Mouse (Mus musculus) small intestine, adult 2 months (tissue): ENCODE measurements around the gene Efhd1. TPM values are rescaled to one million over a fixed set of nuclear protein-coding genes. Genes with fewer than 3 reads are reported as not detected.

Source experiments
- H3K27ac ChIP-seq: fragments of 200-500 bp; 2 replicates; pipeline ENCODE4 v1.5.1; 2012; ENCODE audit warnings: low read depth, low read length, control low read depth, inconsistent platforms; ENCODE audit not compliant: insufficient read depth
- H3K27me3 ChIP-seq: fragments of 200-500 bp; 2 replicates; pipeline ENCODE4 v1.6.1; 2012; ENCODE audit warnings: mild to moderate bottlenecking, moderate library complexity, low read length, inconsistent platforms; ENCODE audit not compliant: control insufficient read depth, insufficient read depth
- H3K36me3 ChIP-seq: fragments of 200-500 bp; 2 replicates; pipeline ENCODE4 v1.6.1; 2012; ENCODE audit warnings: mild to moderate bottlenecking, low read length, control low read depth, inconsistent platforms; ENCODE audit not compliant: control insufficient read depth, insufficient read depth
- H3K4me1 ChIP-seq: fragments of 200-500 bp; 2 replicates; pipeline ENCODE4 v1.6.1; 2012; ENCODE audit warnings: low read length, inconsistent platforms, mixed read lengths; ENCODE audit not compliant: control insufficient read depth, insufficient read depth, insufficient read length
- H3K4me3 ChIP-seq: fragments of 200-500 bp; 2 replicates; pipeline ENCODE4 v1.5.1; 2012; ENCODE audit warnings: low read depth, mild to moderate bottlenecking, control low read depth, inconsistent platforms, low read length, moderate library complexity
- CTCF ChIP-seq: fragments of 200-500 bp; IDR thresholded peaks from 2 replicates; pipeline ENCODE4 v1.5.1; 2012; ENCODE audit warnings: low read depth, mild to moderate bottlenecking, control low read depth, inconsistent platforms, low read length, moderate library complexity, mixed read lengths; ENCODE audit not compliant: insufficient replicate concordance, insufficient read length; ENCODE audit errors: extremely low read depth
- POLR2A ChIP-seq: fragments of 200-500 bp; IDR thresholded peaks from 2 replicates; pipeline ENCODE4 v1.6.1; 2012; ENCODE audit warnings: low read depth, mild to moderate bottlenecking, control low read depth, inconsistent platforms, low read length, moderate library complexity
- WGBS: fragments of 180-500 bp; shearing (Covaris S2); methylation state at CpG from one replicate; pipeline ENCODE4 v1.1.7; 2018; 5-methylcytosine and 5-hydroxymethylcytosine counted together
- polyA plus RNA-seq: library from polyadenylated mRNA; depleted of rRNA; stranded (reverse); fragments of >200 nt; gene quantifications from 2 replicates; pipeline ENCODE4 v1.2.3, GENCODE M21; 2012

Gene Efhd1
- polyA plus RNA-seq, 1 experiment = 1.5 TPM

DNA sequence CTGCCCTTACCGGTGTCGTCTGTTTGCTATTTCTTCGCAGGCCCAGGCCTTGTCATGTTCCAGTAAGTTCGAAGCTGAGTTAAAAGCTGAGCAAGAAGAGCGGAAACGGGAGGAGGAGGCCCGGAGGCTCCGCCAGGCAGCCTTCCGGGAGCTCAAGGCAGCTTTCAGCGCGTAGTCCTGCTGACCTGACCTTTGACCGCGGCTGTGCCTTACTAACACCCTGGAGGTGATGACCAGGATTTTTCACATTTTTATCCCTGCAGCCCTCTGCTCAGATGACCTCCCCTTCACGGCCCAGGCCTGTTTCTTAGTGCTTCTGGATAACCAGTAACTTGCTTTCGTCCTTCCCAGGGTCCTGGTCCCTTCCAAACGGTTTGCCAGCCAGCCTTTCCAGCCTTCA is 45.5 kb downstream of the Efhd1 start:
- Histone ChIP-seq H3K4me3 (no peak overlapping the region), H3K4me1 (peaks cover 10% of the 10 kb centered on the region; the same call in 1 of the 2 replicates), H3K27ac (no peak overlapping the region), H3K36me3 (no peaks in the 10 kb centered on the region), H3K27me3 (no peaks in the 10 kb centered on the region)
- TF ChIP-seq POLR2A = no peak
- no peak for TF ChIP-seq CTCF
- WGBS = 85% methylated on average over 16 of the region's 16 CpGs

DNA sequence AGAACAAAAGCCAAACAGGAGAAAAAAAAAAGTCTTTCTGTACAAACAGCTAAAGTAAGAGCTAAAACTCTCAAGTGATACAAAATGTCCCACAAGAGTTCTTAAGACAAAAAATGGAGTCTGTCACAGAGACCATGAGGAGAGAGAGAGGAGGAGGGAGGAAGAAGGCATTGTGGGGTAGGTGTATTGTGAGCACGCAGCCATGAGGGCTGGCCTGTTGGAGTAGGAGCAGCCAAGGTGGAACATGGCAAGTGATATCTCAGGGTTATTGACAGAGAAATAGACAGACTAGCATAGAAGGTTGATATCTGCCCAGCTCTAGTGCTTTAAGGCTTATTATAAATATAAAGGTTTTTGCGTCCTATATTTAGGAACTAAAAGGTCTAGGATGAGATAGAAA is 48.5 kb downstream of the Efhd1 start:
- TF ChIP-seq CTCF (no peak), POLR2A (no peak)
- Histone ChIP-seq H3K27me3 (no peaks in the 10 kb centered on the region), H3K36me3 (no peaks in the 10 kb centered on the region), H3K4me3 (no peak overlapping the region), H3K4me1 (peaks cover 13% of the 10 kb centered on the region; the same call in 1 of the 2 replicates), H3K27ac (no peak overlapping the region)
- 98% methylated on average over 2 of the region's 2 CpGs for WGBS

DNA sequence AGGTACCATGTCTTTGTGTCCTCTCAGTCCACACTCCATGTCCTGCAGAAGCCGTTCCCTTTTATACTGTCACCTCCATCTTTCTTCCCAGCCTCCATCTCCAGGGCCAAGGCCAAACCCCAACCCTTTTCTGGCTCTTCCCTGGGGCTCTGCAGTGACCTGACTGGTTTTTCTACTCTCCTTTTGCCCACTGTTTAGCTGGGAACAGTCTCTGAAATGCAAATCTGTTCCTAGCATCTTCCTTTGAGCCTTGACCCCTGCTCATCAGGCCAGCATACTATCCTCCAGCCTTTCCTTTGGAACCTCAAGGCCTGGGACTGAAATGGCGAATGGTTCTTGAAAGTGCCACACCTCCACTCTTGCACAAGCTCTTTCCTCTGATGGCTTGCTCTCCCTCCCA is 49.0 kb downstream of the Efhd1 start:
- H3K27me3 ChIP-seq = no peaks in the 10 kb centered on the region
- H3K4me3 ChIP-seq = no peak overlapping the region
- WGBS = 92% methylated on average over 2 of the region's 2 CpGs
- peaks cover 13% of the 10 kb centered on the region; the same call in 1 of the 2 replicates for H3K4me1 ChIP-seq
- H3K36me3 ChIP-seq = no peaks in the 10 kb centered on the region
- no peak for TF ChIP-seq CTCF
- TF ChIP-seq POLR2A = no peak
- no peak overlapping the region for H3K27ac ChIP-seq

DNA sequence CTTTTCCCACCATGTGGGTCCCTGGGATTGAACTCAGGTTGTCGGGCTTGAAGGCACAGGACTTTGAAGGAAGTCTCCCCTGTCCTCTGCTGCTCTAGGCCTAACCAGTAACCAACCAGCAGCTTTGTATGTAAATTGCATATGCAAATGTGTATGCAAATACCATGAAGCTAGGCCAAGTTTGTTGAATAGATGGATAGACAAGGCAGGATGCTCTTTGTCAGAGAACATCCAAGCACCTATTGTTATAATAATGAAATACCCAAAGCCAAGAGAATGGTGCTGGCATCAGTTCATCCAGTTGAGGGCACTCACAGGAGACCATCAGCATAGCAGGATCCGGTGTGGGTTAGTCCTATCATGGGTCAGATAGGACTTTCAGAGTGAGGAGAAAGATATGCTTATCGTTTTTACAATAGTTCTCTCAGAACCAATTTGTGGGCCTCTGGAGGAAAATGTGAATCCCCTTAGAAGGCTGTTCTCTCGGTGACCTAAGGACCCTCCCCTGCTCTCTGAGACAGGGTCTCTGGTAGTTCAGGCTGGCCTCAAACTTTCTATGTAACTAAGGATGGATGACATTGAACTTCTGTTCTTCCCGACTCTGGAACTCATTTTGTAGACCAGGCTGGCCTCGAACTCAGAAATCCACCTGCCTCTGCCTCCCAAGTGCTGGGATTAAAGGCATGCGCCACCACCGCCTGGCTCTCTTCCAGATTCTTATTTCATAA is 49.8 kb downstream of the Efhd1 start:
- Histone ChIP-seq H3K36me3 (no peaks in the 10 kb centered on the region), H3K27ac (no peak overlapping the region), H3K4me1 (peaks cover 9% of the 10 kb centered on the region; the same call in 1 of the 2 replicates), H3K4me3 (no peak overlapping the region), H3K27me3 (no peaks in the 10 kb centered on the region)
- TF ChIP-seq POLR2A = no peak
- TF ChIP-seq CTCF = no peak
- WGBS = 93% methylated on average over 8 of the region's 8 CpGs

DNA sequence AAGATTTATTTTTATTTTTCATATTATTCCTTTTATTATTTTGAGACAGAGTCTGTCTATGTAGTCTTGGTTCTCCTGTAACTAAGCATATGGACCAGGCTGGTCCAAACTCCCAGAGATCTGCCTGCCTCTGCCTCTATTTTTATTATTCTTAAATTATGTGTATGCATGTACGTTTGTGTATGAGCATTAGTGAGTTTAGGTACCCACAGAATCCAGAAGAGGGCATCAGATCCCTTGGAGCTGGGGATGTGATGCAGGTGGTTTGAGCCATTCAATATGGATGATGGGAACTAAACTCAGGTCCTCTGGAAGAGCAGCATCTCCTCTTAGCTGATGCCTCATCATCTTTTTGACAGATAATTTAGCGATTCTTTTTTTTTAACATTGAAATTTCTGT is 51.3 kb downstream of the Efhd1 start:
- TF ChIP-seq POLR2A (no peak), CTCF (no peak)
- Histone ChIP-seq H3K27me3 (no peaks in the 10 kb centered on the region), H3K27ac (no peak overlapping the region), H3K36me3 (no peaks in the 10 kb centered on the region), H3K4me1 (peaks cover 3% of the 10 kb centered on the region; the same call in 1 of the 2 replicates), H3K4me3 (no peak overlapping the region)
- WGBS = 96% methylated on average over 2 of the region's 2 CpGs

DNA sequence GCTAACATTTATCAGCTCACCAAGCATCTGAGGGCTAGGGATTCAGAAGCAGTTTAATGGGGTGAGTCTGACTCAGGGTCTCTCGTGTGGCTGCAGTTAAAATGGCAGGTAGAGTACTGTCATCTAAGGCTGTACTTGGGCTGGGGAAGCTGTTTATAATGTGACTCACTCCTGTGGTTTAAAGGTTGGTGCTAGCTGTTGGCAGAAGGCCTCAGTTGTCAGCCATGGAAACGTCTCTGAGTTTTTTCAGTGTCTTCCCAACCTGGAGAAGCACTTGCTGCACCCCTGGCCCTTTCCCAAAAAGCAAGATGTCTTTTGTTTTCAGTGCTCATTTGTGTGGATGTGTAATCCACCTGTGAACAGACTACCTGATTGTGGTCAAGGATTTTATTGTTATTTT is 51.7 kb downstream of the Efhd1 start:
- no peak overlapping the region for H3K27ac ChIP-seq
- H3K36me3 ChIP-seq = no peaks in the 10 kb centered on the region
- H3K4me1 ChIP-seq = peaks cover 3% of the 10 kb centered on the region; the same call in 1 of the 2 replicates
- H3K4me3 ChIP-seq = no peak overlapping the region
- H3K27me3 ChIP-seq = no peaks in the 10 kb centered on the region
- WGBS = 18% methylated on average over 2 of the region's 2 CpGs
- TF ChIP-seq CTCF (no peak), POLR2A (no peak)

DNA sequence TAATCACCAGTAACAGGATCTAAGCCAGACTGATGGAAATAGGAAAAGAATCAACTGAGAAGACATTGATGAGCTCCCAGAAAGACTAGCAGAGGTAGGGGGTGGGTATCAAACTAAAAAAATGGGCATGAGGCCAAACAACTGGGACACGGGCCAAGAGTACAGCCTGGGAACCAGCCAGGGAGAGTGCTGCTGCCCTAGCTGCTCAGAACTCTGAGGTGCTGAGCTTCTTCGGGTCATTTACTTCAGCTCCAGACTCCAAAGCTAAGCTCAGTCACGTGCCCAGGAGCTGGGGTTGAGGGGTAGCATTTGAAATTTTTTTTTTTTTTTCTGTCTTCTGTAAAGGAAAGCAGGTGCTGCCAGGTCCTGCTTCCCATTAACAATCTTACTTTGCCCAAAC is 52.5 kb downstream of the Efhd1 start:
- WGBS = 14% methylated on average over 3 of the region's 3 CpGs

DNA sequence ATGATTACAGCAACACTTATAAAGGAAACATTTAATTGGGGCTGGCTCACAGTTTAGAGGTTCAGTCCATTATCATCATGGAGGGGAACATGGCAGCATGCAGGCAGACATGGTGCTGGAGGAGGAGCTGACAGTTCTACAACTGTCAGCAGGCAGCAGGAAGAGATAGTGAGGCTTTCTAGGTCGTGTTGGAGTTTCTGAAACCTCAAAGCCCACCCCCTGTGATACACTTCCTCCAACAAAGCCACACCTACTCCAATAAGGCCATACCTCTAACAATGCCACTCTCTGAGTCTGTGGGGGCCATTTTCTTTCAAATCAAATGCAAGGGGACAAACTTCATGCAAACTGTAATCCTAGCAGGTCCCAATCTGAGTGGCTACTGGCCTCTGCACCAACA is 56.9 kb downstream of the Efhd1 start:
- TF ChIP-seq CTCF (no peak), POLR2A (no peak)
- Histone ChIP-seq H3K4me1 (peaks cover 3% of the 10 kb centered on the region; the same call in 1 of the 2 replicates), H3K27me3 (no peaks in the 10 kb centered on the region), H3K36me3 (no peaks in the 10 kb centered on the region), H3K4me3 (no peak overlapping the region), H3K27ac (no peak overlapping the region)
- 7% methylated on average over 1 of the region's 1 CpGs for WGBS

More for the DNA sequence above, 52.5 kb downstream of the Efhd1 start:
- Histone ChIP-seq H3K36me3 (no peaks in the 10 kb centered on the region), H3K4me1 (peaks cover 3% of the 10 kb centered on the region; the same call in 1 of the 2 replicates), H3K27me3 (no peaks in the 10 kb centered on the region), H3K4me3 (no peak overlapping the region), H3K27ac (peak overlapping the region; percentile 66; the same call in 1 of the 2 replicates)
- TF ChIP-seq POLR2A = no peak
- no peak for TF ChIP-seq CTCF
